Mouse (Mus musculus): ENCODE results near the gene Tenm2.

The Tenm2 gene

DNA sequence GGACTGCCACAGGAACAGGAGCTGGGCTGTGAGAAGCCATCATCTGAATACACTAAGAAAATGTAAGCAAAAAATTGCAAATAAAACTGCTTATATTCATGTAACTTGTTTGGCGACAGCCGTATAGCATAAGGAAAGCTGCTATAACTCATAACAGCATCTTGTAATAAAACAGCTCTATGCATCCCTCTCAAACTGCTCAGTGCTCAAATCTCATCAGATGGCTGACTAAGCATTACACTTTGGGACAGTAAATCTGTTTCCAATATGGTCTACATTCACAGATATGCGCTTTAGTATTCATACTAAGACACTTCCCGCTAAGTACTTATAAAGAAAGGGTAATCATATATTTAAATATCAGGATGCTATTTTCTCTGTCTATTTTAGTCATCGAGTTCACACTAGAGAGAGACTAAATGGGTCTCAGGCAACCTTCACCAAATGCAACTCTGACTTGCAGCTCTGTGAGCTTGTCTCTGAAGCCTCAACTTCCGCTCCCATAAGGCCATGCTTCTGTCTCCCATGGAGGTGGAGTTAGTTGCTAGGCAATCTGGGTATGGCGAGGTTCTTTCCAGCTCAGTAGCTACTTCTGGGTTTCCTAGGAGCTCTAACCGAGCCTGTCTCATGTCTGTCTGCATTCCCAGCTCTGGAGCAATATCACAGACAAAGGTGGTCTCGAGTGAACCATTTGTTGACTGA, 308.9 kb downstream of the Tenm2 start:
- ATAC-seq (ENCODE audit: insufficient number of reproducible peaks, low FRiP score, low TSS enrichment): no peak

DNA sequence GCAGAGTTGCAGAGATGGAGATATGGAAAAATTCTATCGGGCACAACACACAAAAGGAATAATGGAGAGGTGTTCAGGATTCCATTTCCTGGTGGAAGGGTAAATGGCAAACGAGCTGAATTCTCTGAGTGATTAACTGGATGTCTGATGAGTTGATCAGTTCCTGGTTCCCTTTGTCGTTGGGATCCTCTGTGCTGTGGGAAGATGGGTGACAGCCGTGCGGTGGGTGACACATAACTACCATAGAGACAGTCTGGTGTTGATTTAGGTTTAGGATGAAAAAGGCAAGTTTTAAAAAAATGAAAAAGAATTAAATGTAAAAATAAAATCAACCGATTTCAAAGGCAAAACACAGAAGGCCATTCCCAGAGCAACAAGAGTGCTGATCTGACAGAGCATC, 316.5 kb downstream of the Tenm2 start:
- no peak for ATAC-seq (ENCODE audit: insufficient number of reproducible peaks, low FRiP score, low TSS enrichment)

DNA sequence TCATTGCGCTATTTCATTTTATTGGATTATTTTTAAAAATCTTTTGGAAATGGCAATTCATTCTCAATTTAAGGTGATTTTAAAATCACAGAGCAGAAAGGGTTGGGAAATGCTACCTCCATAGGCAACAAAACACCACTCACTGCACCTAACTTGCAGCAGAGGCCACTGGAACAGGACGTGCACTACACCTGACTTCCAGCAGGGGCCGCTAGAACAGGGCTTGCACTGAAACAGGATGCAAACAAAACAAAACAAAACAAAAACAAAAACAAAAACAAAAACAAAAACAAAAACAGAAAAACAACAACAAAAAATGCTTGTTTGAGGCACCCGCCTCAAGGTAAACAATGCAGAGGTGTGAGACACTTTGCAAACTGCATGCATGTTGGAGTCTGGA, 324.4 kb downstream of the Tenm2 start:
- no peak for ATAC-seq (ENCODE audit: insufficient number of reproducible peaks, low FRiP score, low TSS enrichment)

DNA sequence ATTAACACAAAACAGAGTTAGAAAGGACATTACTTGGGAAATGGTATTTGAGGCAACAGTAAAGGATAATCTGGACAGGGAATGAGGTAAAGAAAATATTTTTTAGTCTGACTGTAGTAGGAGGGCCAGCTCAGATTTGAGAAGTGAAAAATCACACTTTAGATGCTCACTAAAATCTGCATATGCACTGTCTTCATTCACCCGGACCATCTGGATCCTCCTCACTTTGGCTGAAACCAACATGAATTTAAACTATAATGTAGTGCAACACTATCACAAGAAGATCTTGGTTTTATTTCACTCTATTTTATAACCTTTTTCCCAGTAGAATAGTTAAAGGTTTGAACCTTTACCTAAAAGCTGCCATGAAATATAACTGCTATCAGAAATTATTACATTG, 326.7 kb downstream of the Tenm2 start:
- no peak for ATAC-seq (ENCODE audit: insufficient number of reproducible peaks, low FRiP score, low TSS enrichment)

DNA sequence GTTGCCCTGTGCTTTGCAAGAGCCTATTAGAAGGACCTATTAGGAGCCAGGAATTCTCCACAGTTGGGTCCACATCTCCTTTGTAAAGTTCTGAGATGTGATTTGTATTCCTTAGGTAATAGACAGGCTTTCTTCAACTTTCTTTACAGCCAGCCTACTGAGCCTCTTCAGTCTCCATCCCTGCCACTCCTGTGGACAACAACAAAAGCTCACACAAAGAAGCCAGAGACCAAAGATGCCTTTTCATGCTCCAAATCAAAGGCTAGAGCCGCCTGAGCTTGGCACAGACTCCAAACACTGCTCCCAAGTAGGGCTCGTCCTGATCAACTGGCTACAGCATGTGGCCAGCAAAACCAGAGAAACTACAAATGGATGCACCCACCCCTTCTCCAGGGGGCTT, 333.5 kb downstream of the Tenm2 start:
- ATAC-seq (ENCODE audit: insufficient number of reproducible peaks, low FRiP score, low TSS enrichment): no peak

DNA sequence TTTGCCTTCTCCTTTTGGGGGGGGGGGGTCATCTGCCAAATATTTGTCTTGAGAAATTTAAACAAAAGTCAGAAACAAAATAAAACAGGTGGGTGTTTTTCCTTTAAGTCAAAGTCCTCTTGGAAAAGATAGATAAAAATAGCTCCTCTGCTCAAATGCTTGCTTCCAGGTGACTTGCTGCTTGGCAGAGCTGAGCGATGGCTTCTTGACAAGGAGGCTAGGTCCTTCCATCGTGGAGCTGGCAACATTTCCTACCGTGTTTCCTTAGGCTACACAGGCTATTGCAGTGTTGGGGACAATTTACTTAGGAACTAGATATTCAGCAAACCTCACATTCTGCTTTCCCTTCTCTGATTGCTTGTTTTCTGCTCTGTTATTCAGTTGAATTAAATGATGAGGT, 342.7 kb downstream of the Tenm2 start:
- peak; percentile 52; the same call in 1 of the 2 replicates for ATAC-seq (ENCODE audit: insufficient number of reproducible peaks, low FRiP score, low TSS enrichment)

DNA sequence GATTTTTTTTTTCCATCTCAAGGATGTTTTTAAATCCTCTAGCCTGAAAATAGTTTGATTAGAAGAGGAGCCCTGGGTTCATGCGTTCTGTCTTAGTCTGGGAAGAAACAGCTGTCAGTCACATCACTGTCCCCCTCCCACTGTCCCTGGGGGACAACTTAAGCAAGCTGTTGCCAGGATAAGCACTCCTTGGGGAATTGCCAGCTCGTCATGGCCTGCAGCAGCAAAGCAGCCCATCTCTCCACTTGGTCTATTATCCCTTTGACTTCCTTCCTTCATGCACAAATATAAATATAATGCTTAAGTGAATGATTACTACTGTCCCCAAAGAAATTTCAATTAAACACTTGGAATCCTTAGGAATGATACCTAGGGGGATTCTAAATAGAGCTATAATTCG, 344.7 kb downstream of the Tenm2 start:
- no peak for ATAC-seq (ENCODE audit: insufficient number of reproducible peaks, low FRiP score, low TSS enrichment)

DNA sequence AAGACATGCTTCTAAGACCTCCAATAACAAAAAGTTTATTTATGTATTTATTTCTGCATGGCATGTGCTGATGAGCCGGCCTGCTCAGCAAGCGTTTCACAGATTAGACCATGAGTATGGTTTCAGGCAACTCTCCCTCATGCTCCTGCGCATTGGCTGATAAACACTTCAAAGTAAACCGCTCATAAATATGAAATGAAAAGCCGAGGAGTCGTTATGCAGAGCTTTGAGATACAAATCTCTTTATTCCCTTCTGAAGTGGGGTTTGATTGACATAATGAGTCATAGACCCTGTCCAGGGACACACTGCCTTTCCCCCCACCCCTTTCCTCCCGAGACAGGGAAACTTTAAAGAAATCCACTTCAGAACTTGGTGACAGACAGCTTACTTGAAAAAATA, 348.3 kb downstream of the Tenm2 start:
- no peak for ATAC-seq (ENCODE audit: insufficient number of reproducible peaks, low FRiP score, low TSS enrichment)

DNA sequence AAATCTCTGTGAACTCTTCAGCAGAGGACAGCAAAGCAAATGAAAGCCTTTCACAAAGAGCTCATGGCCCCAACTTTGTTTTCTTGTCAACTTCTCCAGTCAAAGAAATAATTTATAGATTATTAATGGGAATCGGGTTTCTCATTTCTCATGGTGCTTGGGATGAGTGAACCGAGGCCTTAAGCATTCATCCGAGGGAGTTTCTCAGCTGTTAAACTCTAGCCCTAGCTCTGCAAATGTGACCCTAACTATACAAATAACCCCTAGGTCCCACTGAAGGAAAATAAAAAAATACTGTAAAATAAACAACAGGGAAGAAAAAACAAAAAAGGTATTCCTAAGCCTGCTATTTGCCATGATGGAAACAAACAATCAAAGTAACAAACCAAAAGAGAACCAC, 349.6 kb downstream of the Tenm2 start:
- ATAC-seq (ENCODE audit: insufficient number of reproducible peaks, low FRiP score, low TSS enrichment): no peak

DNA sequence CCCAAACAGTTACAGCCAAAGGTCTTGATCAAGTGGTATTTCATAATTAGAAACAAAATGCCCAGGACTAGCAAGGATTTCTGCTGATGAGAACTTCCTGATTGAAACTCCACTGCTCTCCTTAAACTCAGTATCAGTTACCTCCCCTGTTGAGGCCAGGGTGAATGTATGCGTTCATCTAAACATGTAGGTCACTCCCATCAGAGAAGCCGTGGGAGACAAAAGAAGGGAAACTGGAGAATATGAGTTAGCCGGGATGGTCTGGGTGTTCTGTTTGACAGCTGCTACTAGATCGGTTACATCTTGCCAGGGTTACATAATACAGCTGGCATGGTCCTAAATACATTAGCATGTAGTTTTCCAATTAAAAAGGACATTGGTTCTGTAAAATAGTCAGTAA, 362.8 kb downstream of the Tenm2 start:
- no peak for ATAC-seq (ENCODE audit: insufficient number of reproducible peaks, low FRiP score, low TSS enrichment)

DNA sequence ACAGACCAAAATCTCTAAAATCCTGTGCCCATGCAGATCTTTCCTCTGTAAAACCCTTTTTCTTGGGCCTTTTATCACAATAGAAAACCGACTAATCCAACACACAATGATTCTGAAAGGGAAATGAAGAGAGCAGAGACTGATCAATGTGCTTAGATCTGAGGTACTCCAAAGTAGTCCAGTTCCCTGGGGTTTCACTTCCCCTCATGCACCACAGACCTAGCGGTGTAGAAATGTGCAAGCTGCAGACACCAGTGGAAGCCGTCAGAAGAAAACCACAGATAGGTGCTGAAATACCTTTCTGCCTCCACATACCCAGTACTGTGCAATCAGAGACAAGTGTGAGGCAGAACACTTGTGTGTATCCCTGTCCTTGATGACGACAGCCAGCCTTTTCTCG, 365.2 kb downstream of the Tenm2 start:
- ATAC-seq (ENCODE audit: insufficient number of reproducible peaks, low FRiP score, low TSS enrichment): no peak

DNA sequence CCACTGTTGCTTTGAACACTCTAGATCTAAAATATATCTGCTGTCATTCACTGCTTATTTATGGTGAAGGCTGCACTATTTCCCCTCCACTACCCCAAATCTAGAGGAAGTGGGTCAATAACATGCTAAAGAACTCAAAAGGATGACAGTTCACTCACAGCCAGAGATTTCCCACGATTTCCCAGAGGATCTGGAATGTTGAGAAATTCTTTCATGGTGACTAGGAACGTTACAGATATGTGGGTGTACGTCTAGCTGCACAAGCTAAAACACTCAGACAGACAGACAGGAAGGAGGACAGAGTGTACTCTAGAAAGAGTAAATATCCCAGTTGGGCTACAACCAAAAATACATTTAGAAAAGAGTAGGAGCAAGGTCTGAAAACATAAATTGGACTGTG, 384.1 kb downstream of the Tenm2 start:
- ATAC-seq (ENCODE audit: insufficient number of reproducible peaks, low FRiP score, low TSS enrichment): no peak

DNA sequence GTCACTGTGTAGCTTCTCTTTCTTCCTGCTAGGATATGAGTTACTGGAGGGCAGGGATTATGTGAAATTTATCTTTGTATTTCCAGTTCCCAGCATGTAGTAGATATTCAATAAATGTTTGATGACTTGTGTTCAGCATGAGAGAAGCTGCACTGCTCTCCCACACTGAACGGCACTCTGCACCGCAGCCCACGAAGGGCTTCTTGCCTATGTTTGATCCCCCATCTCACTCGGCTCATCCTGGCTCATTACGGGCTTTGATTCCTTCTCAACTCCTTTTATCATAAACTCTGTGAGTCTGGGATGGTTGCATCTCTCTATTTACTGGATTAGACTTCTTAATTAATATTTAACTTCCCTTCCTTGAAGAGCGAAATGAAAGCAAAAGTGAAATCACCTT, 388.3 kb downstream of the Tenm2 start:
- ATAC-seq (ENCODE audit: insufficient number of reproducible peaks, low FRiP score, low TSS enrichment): no peak

DNA sequence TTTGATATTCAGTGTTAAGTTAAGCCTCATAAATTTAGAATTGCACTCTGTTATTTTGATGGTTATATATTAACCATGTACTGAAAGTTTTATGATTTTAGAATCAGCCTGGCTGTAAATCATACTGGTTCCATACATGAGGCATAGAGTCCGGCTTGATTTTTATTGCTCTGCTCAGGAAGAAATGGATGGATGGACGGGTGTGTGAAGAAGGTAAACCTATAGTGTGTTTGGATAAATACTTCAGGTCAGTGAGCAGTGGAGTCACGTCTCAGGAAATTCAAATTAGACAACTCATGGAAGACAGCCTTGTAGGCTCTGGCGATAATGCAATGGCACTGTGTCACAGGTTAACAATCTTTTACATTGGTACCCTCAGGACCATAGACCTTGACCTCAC, 402.9 kb downstream of the Tenm2 start:
- no peak for ATAC-seq (ENCODE audit: insufficient number of reproducible peaks, low FRiP score, low TSS enrichment)

DNA sequence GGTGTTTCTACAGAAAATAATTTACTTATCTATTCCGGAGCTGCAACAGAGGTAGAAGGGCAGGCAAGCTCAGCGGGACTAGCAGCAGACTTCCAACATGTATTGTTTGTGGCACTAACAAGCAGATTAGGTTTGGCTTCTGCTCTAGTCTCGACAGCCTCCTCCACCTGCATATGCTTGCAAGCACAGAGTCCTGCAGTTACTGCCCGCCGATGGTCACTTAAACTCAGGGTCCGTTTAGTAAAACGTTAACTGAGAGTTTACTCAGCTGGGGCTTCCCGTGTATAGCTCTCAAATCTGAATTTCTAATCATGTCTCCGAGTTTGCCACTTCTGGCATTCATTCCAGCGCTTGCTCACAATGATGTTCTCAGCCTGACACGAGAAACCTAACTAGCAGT, 404.3 kb downstream of the Tenm2 start:
- no peak for ATAC-seq (ENCODE audit: insufficient number of reproducible peaks, low FRiP score, low TSS enrichment)

DNA sequence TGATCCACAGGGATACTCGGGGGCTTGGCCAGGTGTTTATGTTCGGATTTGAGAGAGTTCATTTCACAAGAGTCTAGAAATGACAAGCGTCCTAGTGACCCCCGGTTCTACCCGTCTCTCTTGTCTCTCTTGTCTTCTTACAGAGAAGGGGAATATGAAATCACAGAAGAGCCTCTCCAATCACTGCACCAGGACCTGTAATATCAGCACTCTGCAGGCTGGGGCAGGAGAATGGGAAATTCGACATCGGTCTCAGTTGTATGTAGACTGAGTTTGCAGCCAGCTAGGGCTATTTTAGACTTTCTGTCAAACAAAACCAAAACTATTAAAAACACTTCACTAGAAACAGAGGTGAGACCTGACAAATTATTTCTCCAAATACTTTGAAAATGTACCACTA, 411.1 kb downstream of the Tenm2 start:
- ATAC-seq (ENCODE audit: insufficient number of reproducible peaks, low FRiP score, low TSS enrichment): no peak

DNA sequence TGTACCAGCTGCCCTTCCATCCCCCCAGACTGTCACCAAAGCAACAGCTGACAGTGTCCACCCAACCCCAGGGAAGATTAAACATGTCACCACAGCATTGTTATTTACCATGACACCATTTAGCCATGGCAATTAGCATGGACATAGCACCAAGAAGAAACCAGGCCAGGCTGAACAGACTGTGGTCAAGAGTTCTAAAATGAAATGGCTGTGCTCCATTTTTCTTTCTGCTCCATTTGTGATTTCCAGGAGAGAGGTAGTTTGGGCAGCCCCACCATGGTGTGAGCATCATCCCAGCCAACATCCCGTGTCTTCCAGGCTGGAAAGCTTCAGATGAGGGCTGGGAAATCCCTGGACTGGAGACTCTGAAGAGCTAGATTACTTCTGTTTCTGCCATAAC, 431.1 kb downstream of the Tenm2 start:
- ATAC-seq (ENCODE audit: insufficient number of reproducible peaks, low FRiP score, low TSS enrichment): no peak

DNA sequence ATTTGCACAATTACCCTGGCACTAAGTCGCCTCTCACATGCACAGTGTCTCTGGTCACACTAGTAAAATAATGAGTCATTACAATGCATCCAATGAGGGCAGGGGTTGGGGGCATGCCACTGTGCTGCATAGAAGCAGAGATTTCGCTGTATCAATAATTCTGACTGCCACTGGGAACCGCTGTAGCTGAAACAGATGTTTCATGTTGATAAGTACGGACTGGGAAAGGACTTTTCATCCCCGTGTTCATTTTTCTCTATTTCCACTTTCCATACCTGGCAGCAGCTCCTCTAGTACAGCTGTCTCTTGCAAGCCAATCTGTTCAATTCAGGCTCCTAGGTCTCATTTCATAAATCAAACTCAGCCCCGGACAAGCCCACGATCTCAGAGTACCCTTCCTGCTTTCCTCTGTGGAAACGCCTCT, 433.5 kb downstream of the Tenm2 start:
- ATAC-seq (ENCODE audit: insufficient number of reproducible peaks, low FRiP score, low TSS enrichment): no peak

DNA sequence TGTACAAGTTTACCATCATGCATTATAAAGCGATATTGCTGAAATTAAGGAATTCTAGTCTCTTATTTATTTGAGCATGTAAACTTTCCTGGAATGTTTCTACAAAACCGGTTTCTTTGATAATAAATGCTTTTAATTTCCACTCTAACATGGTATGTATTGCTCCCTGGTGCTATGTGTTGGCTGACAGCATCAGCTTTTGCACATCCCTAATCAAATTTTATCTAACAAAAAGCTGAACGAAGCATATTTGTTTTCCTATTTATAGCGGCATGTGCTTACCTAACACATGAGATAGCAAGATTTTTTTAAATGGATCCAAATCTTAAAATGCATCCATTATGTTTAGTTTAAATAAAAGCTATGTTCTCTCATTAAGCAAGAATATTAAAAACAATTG, 434.1 kb downstream of the Tenm2 start:
- no peak for ATAC-seq (ENCODE audit: insufficient number of reproducible peaks, low FRiP score, low TSS enrichment)

DNA sequence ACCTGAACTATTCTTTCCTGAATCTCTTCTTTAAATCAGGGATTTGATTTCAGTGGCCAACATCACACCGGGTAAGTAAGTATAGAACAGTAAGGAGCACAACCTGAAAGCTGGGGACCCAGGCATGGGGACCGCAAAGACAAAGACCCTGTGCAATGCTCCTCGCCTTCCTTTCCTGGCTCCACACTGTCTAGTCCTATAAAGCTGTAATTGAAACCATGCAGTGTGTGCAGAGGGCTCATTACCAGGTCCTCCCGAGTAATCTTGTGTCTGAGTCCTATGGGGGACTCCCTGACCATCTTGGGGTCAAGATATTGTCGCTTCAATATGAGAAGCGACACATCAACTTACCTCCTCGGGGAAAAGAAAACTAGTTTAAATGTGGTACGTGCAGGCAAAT, 436.4 kb downstream of the Tenm2 start:
- ATAC-seq (ENCODE audit: insufficient number of reproducible peaks, low FRiP score, low TSS enrichment): no peak

DNA sequence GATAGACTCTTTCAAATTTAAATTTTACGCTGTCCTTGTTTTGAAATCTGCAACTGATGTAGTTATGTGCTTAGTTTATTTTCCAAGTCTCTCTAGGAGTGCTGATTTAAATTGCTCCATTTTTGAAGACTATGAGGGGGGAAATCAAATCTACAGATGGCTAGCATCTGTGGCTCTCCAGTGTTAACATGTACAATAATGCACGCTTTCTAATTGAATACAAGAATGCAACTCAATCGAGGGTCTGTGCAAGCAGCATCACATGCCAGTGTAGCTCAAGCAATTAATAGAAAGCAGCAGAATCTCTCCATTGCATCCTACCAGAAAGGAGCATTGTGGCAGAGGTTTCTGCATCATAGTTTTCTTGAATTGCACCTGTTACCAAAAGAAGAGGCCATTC, 477.8 kb downstream of the Tenm2 start:
- no peak for ATAC-seq (ENCODE audit: insufficient number of reproducible peaks, low FRiP score, low TSS enrichment)

DNA sequence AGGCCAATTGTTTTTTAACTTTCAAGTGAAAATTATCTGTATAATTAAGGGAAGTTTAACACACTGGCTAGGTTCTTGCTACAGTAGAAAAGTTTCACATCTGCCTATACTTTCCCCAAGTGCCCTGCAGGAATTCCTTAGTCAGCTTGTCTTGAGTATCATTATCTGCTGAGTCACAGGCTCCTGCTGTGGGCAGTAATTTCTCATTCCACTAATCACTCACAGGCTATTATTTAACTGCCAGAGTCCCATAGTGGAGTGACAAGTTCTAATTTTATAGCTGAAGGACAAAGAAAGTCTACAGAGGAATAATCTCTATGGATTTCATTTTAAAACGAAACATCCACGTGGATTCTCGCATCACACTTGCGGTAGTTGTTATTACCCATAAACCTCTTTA, 489.5 kb downstream of the Tenm2 start:
- no peak for ATAC-seq (ENCODE audit: insufficient number of reproducible peaks, low FRiP score, low TSS enrichment)

DNA sequence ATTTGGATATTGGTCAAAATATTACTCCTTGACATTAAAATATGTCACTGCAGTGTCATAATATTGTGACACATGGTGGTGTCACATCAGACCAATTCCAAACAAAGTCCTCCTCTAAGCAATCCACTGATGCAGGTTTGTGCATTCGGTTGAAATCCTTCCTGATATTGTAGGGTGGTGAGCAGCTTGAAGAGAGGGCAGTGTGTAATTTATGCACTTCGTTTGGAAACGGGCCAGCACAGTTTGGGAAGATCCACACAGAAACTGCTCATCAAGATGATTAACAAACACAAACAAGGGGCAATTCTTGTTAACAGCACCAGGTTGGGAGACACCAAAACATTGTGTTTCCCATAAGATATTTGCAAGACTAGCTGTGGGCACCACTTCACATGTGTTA, 508.0 kb downstream of the Tenm2 start:
- ATAC-seq (ENCODE audit: insufficient number of reproducible peaks, low FRiP score, low TSS enrichment): no peak
